Mouse (Mus musculus) liver, embryonic 14.5 days (tissue): ENCODE measurements around the gene Fam131a. TPM values are rescaled to one million over a fixed set of nuclear protein-coding genes. Genes with fewer than 3 reads are reported as not detected.
A peak's percentile ranks its signal among the peaks of the same experiment; 100 is the strongest.

ENCODE experiments used
- ATAC-seq: fragments of 200-750 bp; cut with Nextera tagmentation; 2 replicates; pipeline ENCODE4 v1.8.0; 2017; ENCODE audit warnings: moderate number of reproducible peaks, mild to moderate bottlenecking, moderate library complexity; ENCODE audit not compliant: insufficient read depth
- DNase-seq, 3 experiments: peaks; one replicate each; pipeline ENCODE4 v3.0.0-alpha.2; 2012 to 2013; ENCODE audit warnings: low read depth in 3 of 3, low spot score in 3 of 3
- H3K27ac ChIP-seq: fragments of 300-500 bp; sonication (generic); 2 replicates; pipeline ENCODE4 v1.5.1; 2014; ENCODE audit warnings: moderate library complexity, mild to moderate bottlenecking, control low read depth, inconsistent platforms
- H3K27me3 ChIP-seq: fragments of 300-500 bp; sonication (generic); 2 replicates; pipeline ENCODE4 v1.6.1; 2014; ENCODE audit warnings: mild to moderate bottlenecking, low read length, moderate library complexity; ENCODE audit not compliant: control insufficient read depth, insufficient read depth
- H3K36me3 ChIP-seq: fragments of 300-500 bp; sonication (generic); replicated peaks from 2 replicates; pipeline ENCODE4 v1.6.1; 2014; ENCODE audit warnings: low read depth; ENCODE audit not compliant: control insufficient read depth, insufficient read depth
- H3K4me1 ChIP-seq, 2 experiments: fragments of 200-500 bp in 1 of 2; fragments of 300-500 bp in 1 of 2; sonication (generic) in 1 of 2; replicated peaks; 2 replicates each; pipeline ENCODE4 v1.6.1; 2012 to 2014; ENCODE audit warnings: antibody characterized with exemption in 1 of 2, inconsistent platforms in 1 of 2, low read length in 1 of 2; ENCODE audit not compliant: control insufficient read depth in 2 of 2, insufficient read depth in 2 of 2
- H3K4me2 ChIP-seq: fragments of 300-500 bp; sonication (generic); 2 replicates; pipeline ENCODE4 v1.6.1; 2014; ENCODE audit warnings: low read depth, mild to moderate bottlenecking, control low read depth, moderate library complexity
- H3K4me3 ChIP-seq, 2 experiments: fragments of 200-500 bp in 1 of 2; fragments of 300-500 bp in 1 of 2; sonication (generic) in 1 of 2; 2 replicates each; pipeline ENCODE4 v1.5.1; 2012 to 2014; ENCODE audit warnings: low read depth in 2 of 2, low read length in 2 of 2, mild to moderate bottlenecking in 2 of 2, control low read depth in 1 of 2, inconsistent platforms in 1 of 2, moderate library complexity in 1 of 2; ENCODE audit not compliant: insufficient read depth in 1 of 2
- H3K9ac ChIP-seq: fragments of 300-500 bp; sonication (generic); replicated peaks from 2 replicates; pipeline ENCODE4 v1.6.1; 2014; ENCODE audit warnings: mild to moderate bottlenecking, control low read depth, moderate library complexity
- H3K9me3 ChIP-seq: fragments of 300-500 bp; sonication (generic); 2 replicates; pipeline ENCODE4 v1.6.1; 2016; ENCODE audit warnings: low read length, mixed read lengths; ENCODE audit not compliant: control insufficient read depth
- CTCF ChIP-seq: IDR thresholded peaks from 2 replicates; pipeline ENCODE4 v1.5.1; 2016; ENCODE audit warnings: antibody characterized with exemption, low read depth, control low read depth
- EP300 ChIP-seq: IDR thresholded peaks from 2 replicates; pipeline ENCODE4 v1.6.1; 2016; ENCODE audit warnings: antibody characterized with exemption, low read depth
- WGBS: fragments of 180-500 bp; shearing (Covaris S2); extraction: QIAGEN DNeasy Blood & Tissue Kit; methylation state at CpG from one replicate; pipeline ENCODE4 v1.1.7; 2014; ENCODE audit not compliant: insufficient replicate concordance; 5-methylcytosine and 5-hydroxymethylcytosine counted together
- polyA plus RNA-seq, 2 experiments: library from polyadenylated mRNA; depleted of rRNA in 1 of 2; stranded (reverse) in 1 of 2; unstranded in 1 of 2; fragments of >200 nt; fragmentation: Nextera tagmentation in 1 of 2; extraction: Ambion mirVana in 1 of 2; gene quantifications; 2 replicates each; pipeline versions ENCODE4 v1.2.1 to v1.2.3; 2012 to 2014

Gene Fam131a
- polyA plus RNA-seq, 2 experiments = 1.3 to 1.4 TPM

DNA sequence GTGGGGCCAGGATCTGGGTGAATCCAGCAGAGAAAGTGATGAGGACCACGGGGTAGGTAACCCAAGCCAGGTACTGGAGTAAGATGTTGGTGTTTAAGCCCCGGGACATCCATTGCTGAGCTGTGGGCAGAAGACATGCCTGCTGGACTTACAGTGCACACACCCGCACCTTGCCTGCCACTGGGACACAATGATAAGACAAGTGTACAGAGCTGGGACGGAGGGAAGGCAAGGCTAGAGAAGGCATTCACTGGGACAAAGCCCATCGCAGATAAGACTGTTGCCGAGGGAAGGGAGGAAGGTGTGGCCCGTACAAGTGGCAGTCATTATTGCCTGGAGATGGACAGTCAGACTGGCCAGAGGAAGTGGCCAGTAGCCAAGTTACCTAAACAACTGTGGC is 19.8 kb downstream of the Fam131a start:
- Histone ChIP-seq H3K4me2 (peak overlapping the region; percentile 95), H3K4me1 (peaks cover 22 to 42% of the 10 kb centered on the region in 2 experiments), H3K9me3 (no peaks in the 10 kb centered on the region), H3K27ac (peak overlapping the region; percentile 65), H3K36me3 (peaks cover 19% of the 10 kb centered on the region), H3K9ac (peak overlapping the region; percentile 72), H3K27me3 (no peaks in the 10 kb centered on the region), H3K4me3 (peak overlapping the region; percentile 31 to 84)
- DNase-seq (peak; percentile 66 to 76 (median 70)), ATAC-seq (peak; percentile 36)
- 28% methylated on average over 7 of the region's 7 CpGs for WGBS
- peak; percentile 53; the same call in 1 of the 2 replicates for TF ChIP-seq EP300
- no peak for TF ChIP-seq CTCF

DNA sequence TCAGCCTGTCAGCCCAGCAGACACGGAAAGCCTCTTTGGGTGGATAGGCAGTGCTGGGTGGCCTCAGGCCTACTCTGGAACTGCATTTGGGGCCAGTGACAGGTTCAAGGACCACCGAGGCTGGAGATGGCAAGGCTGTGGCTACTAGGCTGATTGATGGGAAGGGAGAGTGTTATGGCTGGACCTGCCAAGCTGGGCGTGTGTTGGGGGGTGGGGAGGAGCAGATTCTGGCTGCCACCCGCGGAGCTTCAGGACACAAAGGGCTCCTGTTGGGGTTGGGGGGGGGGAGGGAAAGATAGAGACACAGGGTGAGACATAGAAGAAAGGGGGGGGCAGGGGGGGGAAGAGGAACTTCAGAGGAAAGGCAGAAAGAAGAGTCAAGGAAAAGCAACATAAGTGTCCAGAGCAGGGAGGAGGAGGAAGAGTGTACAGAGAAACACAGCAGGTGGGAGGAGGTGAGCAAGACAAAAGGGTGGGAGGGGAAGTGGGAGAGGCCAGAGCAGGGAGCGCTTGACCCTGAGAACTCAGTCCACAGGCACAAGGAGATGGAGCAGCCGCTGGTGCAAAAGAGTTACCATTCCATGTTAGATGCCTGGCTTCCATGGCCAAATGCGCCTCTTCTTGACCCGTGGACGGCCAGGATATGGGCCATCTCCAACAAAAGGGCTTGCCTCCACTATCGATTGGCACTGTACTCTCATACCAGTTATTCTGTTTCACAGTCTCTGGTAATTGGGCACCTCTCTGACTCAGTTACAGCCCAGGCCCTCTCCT is 21.5 kb downstream of the Fam131a start:
- peak overlapping the region; percentile 72 for H3K9ac ChIP-seq
- H3K36me3 ChIP-seq = peaks cover 19% of the 10 kb centered on the region
- no peaks in the 10 kb centered on the region for H3K27me3 ChIP-seq
- WGBS = 54% methylated on average over 11 of the region's 11 CpGs
- peak overlapping the region; percentile 5; the same call in 1 of the 2 replicates for H3K27ac ChIP-seq
- DNase-seq (no peak), ATAC-seq (no peak)
- peaks cover 29 to 48% of the 10 kb centered on the region in 2 experiments for H3K4me1 ChIP-seq
- H3K9me3 ChIP-seq = no peaks in the 10 kb centered on the region
- TF ChIP-seq CTCF (no peak), EP300 (no peak)
- H3K4me2 ChIP-seq = peak overlapping the region; percentile 95
- H3K4me3 ChIP-seq = peak overlapping the region; percentile 79 to 84

DNA sequence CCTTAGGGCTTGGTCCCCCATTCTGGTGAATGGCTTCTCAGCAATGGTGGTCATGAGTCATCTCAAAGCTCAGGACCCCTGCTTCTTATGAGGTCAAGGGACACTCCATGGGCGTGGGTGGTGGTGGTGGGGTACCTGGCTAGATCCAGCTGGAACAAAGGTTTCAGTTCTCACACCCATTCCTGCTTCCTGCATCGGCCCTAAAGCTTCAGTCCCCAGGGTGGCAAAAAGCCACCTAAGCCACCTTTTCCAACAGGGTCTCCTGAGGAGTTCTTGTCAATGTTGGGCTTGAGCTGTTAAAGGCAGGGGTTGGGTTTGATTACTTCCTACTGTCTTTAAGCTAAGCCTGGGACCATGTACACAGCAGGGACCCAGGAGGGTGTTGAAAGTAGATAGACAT is 22.1 kb downstream of the Fam131a start:
- H3K4me1 ChIP-seq = peaks cover 29 to 48% of the 10 kb centered on the region in 2 experiments
- ATAC-seq (no peak), DNase-seq (no peak)
- peak overlapping the region; percentile 72 for H3K9ac ChIP-seq
- 53% methylated on average over 2 of the region's 2 CpGs for WGBS
- no peaks in the 10 kb centered on the region for H3K27me3 ChIP-seq
- peaks cover 15% of the 10 kb centered on the region for H3K36me3 ChIP-seq
- TF ChIP-seq EP300 (no peak), CTCF (no peak)
- H3K9me3 ChIP-seq = no peaks in the 10 kb centered on the region
- H3K27ac ChIP-seq = peak overlapping the region; percentile 5
- peak overlapping the region; percentile 79 to 84 for H3K4me3 ChIP-seq
- peak overlapping the region; percentile 95 for H3K4me2 ChIP-seq

DNA sequence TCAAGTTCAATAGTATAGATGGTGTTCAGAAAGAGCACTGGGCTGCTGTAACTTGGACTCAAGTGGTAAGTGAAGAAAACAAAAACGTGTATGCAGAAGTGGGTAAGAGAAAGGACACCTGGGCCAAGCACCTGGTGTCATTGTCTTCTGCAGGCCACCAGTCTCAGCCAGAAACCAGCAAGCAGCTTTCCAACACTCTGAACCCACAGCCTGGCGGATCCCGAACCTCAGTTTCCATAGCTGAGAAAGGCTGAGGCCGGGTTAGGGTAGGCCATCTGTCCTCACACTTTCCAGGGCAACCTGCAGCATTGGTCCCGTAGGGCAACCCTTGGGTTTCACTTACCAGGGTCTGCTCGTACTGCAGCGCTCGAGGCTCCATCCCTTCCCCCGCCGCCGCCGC is 22.5 kb downstream of the Fam131a start:
- H3K4me1 ChIP-seq = peaks cover 29 to 48% of the 10 kb centered on the region in 2 experiments
- peak overlapping the region; percentile 95 for H3K4me2 ChIP-seq
- TF ChIP-seq CTCF (0 out of 2 replicates have a peak, but pooled peaks have one; percentile 5), EP300 (no peak)
- H3K27me3 ChIP-seq = no peaks in the 10 kb centered on the region
- peak overlapping the region; percentile 79 to 84 for H3K4me3 ChIP-seq
- no peaks in the 10 kb centered on the region for H3K9me3 ChIP-seq
- DNase-seq (no peak), ATAC-seq (no peak)
- 4% methylated on average over 11 of the region's 12 CpGs for WGBS
- H3K9ac ChIP-seq = peak overlapping the region; percentile 72
- H3K27ac ChIP-seq = peak overlapping the region; percentile 5
- peaks cover 13% of the 10 kb centered on the region for H3K36me3 ChIP-seq

DNA sequence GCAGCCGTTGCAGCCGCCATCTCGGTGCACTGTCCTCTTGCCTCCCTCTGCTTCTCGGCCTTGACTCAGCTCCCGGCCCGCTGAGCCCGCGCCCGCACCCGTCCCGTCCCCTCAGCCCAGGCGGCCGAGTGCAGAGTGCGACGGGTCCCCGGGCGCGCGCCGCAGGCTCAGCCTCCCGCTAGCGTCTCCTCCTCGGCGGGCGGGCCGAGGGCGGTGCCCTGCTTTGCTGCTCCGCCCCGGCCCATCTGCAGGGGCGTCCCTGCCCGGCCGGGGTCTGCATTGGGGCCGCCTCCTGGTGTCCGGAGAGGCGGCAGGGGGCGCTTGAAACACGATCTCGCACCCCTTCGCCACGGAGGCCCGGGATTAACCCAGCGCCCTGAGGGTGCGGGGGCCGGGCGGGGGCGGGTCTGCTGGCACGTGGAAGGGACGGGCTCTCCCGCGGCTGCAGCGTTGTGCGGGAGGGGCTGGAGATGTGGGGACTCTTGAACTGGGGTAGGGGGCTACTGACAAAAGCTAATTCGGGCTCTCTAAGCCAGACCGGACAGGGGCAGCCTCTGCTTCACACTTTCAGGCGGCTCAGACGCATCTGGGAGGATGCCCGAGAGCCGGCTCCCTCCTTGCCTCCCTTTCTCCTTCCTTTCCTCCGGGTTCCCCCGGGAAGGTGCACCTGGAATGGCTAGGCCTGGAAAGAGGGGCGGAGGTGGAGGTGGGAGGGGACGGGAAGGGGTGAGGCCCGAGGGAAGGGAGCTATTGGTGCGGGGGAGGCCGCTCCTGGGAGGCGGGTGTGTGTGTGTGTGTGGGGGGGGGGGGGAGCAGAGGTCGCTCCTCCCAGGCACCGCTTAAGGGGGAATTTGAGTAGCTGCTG is 23.2 kb downstream of the Fam131a start:
- Histone ChIP-seq H3K36me3 (peaks cover 11% of the 10 kb centered on the region), H3K9me3 (no peaks in the 10 kb centered on the region), H3K27ac (peak overlapping the region; percentile 80), H3K9ac (peak overlapping the region; percentile 72), H3K4me3 (peak overlapping the region; percentile 79 to 84), H3K27me3 (no peaks in the 10 kb centered on the region), H3K4me1 (peaks cover 29 to 45% of the 10 kb centered on the region in 2 experiments), H3K4me2 (peak overlapping the region; percentile 95)
- DNase-seq (peak in 1 of 3 experiments; percentile 62), ATAC-seq (peak; percentile 55)
- TF ChIP-seq EP300 (no peak), CTCF (peak; percentile 4; the same call in 1 of the 2 replicates)
- 1% methylated on average over 68 of the region's 68 CpGs for WGBS
